Mouse (Mus musculus) lung, postnatal 36 days (tissue): ENCODE results near the gene Rnf182.

Experiments used
- DNase-seq: peaks from one replicate; pipeline ENCODE4 v3.0.0; 2022; ENCODE audit warnings: mixed read lengths

The Rnf182 gene

DNA sequence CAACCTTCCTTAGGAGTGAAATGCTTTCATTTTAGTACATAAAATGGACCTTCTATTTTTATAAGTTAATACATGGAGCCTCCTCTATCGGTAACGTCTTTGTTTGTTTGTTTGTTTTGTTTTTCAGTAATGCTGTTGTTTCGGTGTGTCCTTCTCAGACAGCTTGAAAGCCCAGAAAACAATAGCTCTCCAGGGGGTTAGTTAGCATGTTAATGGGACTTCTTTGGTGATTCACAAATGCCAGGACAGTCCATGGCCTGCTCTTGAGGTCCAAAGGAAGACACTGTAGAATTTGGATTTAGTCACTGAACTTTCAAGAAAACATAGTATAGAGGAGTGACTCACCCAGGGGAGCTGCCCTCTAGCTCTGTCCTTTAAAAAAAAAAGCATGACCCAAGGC is 843 bp upstream of the Rnf182 start:
- DNase-seq: no peak

DNA sequence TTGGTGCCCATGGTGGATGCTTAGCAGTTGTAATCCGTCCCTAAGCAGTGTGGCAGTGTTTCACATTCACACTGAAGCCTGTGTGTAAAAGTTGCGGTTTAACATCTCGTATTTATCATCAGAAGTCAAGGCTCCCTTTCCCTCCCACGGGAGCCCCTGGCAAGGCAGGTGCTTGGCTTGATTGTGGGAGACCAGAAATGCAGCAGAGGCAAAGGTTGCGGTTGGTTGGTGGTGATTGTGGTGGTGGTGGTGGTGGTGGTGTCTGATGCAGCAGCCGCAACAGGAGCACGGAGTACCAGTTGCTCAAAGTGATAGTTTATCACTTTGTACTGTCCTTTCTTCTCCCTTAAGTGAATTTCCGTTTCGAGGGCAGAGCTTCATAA is 325 bp upstream of the Rnf182 start:
- no peak for DNase-seq

DNA sequence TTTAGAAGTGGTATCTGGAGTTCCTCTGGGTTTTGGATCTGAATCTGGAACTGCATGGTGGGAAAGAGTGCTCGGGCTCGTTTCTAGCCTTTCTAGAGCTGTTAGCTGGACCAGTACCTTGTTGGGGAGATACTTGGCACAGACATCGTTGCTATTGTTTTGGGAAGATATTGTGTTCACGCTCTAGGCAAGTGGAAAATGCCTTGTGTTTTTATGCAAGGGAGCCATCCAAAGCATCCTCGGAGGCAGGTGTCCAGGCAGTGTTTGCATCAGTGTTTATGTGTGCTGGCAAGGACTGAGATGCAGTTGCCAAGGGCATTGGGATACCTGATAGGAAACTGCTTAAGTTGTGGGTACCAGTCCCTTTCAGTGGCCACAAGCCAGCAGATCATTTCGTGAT is 1.0 kb downstream of the Rnf182 start:
- DNase-seq: no peak

DNA sequence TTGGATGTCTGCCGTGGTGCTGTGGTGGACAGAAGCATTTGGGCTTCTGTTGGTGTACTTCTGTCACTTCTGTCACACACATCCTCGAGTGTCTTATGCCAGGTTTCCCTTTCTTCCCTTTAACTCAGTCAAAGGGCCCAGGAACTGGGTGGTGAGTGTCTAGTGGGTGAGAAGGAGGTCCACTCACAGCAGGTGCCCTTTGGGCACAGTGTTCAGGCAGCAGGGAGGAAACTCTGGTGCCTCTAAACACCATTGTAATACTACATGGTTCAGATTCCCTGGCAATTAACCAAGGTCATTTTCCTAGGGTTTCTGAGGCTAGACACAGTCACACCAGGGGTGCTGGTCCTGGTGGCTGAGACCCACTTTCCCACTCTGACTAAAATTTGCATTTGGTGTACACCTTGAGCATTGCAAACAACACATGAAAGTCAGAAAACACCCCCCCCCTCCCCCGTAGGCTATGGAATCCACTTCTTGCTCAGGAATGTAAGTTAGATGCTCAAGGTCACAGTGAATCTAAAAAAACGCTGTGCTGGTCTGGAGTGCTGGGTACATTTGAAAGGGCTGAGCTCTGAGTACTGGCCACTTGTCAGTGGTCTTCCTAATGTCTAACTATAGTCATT is 4.2 kb downstream of the Rnf182 start:
- DNase-seq: no peak

DNA sequence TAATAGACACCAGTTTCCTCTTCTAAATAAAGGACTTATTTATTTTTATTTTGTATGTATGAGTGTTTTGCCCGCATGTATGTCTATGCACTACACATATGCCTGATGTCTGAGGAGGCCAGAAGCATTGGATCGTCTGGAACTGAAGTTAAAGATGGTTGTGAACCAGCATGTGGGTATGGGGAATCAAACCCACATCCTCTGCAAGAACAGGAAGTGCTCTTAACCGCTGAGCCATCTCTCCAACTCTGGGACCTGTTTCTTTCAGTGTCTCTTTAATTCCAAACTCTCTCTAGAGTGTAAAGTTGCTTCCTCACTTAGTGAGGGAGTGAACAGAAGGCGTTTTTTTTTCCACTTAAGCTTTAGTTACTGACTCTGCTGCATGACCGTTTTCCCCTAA is 12.4 kb downstream of the Rnf182 start:
- no peak for DNase-seq

DNA sequence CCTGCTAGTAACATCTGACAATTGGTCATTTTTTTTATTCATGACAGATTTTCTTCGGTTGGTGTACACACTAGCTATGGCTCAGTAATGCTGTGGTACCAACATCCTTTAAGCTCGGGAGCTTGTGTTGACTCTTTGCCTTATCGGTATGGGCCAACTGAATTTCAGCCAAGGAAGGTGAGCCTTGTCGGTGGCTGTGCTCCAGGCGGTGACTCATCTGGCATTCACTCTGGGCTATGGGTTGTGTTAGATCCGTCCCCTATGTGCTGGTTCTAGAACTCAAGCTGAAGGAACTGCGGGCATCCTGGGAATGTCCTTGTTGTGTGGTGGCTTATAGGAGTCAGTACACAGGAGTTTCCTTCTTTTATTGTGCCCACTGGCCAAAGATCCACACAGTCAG is 14.3 kb downstream of the Rnf182 start:
- peak; percentile 38 for DNase-seq

DNA sequence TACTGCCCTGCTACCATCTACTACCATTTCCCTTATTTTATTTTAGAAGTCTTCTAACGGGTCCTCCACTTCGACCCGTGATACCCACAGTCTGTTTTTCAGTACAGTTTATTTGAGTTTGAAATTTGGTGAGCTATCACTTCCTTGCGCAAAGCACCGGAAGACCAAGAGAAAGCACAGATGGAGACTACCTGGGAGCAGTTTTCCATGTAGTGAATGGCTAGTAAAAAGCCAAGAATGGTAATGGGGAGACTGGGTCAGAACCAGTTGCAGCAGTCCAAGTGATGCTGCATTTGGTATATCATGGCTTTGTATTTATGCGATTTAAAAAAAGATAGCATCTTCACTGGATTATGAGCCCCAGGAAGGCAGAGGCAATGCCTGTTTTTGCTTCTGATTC is 15.8 kb downstream of the Rnf182 start:
- no peak for DNase-seq

DNA sequence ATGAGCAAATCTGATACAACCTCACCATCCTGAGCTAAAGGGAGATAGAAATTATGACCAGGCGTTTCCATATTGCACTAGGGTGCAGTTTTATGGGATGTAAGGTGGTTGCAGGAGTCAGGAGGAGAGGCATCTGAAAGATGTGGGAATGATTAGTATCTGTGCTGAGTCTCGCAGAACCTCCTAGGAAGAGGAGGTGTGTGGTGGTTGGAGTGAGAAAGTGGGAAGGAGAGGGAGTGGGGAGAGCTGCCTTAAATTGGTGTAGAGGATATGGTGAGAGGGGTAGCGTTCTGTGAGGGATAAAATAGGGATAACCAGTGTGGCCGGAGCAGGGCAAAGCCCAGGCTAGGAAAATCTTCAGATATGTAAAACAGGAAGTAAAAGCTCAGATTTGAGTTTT is 17.5 kb downstream of the Rnf182 start:
- no peak for DNase-seq

DNA sequence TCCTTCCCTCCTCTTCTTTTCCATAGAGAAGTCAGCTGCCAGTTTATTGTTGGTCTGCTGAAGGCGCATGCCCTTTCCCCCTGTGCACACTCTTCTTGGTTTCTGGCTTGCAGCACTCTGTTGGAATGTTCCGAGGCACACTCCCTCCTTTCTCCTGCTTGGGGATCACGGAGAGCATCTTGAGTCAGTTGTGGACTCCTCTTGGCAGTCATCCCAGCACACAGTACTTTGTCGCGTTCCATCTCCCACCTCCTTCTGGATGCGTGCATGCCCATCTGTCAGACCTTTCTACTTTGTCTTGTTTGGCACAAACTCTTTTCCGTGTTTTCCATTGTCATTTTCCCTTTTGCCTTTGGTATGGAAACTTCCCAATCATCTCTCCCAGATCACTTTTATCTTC is 22.2 kb downstream of the Rnf182 start:
- DNase-seq: no peak

DNA sequence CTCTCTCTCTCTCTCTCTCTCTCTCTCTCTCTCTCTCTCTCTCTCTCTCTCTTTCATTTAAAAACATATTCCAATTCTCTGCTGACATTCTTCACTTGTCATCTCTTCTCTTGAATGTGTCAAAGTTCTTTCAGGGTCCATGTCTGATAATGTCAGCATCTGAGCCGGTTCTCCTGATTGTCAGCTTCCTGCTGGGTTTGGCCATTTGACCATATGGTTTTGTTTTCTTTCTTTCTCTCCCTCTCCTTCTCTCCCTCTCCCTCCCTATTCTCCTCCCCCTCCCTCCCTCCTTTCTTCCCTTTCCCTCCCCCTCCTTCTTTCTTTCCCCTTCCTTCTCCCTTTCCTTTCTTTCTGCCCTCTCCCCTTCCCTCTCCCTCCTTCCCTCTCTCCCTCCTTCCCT is 29.5 kb downstream of the Rnf182 start:
- DNase-seq: no peak

DNA sequence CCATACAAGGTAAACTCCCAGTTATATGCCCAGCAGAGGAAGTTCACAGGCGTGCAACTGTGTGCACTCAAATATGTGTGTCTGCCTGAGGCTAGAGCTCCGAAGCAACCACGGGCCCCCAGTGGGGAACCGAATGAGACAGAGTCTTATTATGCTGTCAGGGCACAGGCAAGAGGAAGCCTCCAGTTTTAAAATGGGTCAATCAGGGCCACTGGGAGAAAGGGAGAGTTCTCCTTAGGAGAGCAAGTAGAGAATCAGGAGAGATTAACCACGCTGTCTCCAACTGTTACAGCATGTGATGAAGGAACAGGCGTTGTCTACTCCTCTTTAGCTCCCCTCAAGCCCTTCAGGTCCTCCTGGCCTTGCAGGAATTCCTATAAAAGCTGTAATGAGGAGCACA is 33.0 kb downstream of the Rnf182 start:
- no peak for DNase-seq

DNA sequence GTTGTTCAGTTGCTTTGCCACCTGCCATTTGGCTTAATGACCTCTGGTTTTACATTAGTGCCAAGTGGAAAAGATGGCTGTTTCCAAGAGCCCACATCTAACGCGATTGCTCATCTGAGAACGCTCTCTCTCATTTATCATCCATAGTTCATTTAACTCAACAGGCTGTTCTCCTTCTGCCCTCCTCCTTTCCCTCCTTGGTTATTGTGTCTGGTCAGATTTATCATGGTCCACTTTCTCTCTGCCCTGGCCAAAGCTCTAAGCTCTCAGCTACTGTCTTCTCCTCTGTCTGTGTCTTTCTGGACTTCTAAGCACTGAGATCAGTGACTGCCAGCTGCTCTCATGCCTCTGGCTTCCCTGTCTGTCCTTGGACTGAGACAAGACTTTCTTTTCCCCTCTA is 35.8 kb downstream of the Rnf182 start:
- DNase-seq: no peak

DNA sequence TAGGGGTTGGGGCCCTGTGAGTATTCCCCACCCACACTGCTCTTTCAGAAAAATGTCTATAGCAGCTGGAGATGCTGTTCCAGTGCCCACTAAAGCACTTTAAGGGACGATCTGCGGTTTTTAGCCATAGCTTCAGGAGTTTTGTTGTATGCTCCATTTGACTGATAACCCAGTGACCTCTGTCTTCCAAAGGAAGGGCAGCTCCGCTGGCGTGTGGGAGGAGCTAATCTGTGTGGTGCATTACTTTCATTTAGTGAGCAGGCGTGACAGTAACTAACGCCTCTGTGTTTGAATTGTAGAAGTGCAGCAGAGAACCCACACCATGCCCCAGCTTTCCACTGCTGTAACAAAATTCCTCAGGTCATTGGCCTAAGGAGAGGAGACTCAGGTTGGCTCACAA is 38.6 kb downstream of the Rnf182 start:
- no peak for DNase-seq

DNA sequence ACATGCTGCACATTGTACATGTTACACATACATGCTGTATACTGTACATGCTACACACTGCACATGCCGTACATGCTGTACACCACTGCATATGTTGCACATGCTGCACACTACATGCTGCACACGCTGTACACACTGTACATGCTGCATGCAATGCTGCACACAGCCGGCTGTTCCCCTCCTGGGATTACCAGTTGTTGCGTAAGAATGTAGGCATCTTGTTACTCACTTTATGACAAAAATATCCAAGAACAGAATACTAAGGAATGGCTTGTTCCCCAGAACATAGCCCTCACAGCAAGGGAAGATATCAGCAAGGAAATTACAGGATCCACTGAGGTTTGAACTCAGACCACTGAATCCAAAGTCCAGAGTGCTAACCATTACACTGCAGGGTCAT is 47.7 kb downstream of the Rnf182 start:
- no peak for DNase-seq

DNA sequence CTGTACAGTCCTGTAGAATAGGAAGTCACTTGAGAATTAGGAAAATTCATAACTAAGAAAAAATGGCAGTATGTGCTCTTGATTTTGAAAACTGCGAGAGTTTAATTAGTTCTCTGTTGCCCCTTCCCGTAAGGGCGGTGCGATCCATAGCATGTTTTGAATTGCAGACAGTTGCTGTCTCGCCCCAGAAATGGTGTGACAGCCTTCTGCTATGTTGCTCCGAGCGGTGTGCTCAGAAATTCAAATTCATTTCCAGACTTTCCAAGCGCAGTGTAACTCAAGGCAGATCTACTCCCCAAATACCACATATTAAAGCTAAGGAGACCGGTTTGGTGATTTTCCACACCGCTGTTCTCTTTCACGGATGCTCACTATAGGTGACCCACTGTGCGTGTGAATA is 50.6 kb downstream of the Rnf182 start:
- no peak for DNase-seq

DNA sequence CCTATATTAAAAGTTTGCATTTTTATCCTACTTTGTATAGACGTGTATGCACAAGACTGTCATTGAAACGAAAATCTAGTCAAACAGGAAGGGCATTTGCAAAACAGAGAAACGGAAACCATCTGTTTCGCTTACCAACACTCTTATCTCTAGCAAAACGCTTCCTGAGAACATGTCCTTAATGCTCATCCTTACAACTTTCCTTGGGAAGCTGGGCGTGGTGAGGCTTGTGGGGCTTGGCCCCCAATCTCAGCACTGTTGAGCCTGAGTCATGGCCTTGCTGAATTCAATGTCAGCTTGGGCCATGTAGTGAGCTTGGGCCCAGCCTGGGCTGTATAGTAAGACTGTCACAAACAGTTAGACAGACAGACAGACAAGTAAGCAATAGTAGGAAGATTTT is 51.4 kb downstream of the Rnf182 start:
- no peak for DNase-seq

DNA sequence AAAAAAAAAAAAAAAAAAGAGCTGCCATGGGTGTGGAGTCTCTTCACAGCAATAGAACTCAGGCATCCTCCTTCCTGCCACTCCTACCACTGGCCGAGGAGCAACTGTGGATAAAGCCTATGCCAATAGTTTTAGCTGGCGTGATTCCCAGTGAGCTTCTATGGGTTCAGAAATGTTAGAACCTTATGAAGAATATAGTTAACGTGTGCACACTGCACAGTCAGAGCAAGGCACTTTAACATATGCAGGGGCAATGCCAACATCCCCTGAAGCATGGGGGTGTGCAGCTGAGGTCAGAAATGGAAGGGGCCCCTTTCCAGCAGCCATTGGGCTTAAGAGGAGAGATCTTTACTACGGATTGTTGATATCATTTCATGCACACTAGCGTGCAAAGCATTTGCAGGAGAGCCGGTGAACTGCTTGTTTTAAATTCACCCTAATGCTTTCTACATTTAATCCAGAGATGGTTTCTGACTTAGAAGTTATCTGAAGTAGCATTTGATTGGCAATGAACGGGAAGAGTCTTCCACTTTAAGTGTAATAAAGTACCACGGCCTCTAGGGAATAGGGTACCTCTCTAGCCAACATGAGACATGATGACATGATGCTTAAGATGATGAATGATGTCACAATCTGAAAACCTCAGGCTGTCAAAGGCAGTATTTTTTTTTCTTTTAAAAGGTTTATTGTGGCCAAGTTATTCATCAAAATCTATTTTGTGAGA is 61.8 kb downstream of the Rnf182 start:
- DNase-seq: no peak

DNA sequence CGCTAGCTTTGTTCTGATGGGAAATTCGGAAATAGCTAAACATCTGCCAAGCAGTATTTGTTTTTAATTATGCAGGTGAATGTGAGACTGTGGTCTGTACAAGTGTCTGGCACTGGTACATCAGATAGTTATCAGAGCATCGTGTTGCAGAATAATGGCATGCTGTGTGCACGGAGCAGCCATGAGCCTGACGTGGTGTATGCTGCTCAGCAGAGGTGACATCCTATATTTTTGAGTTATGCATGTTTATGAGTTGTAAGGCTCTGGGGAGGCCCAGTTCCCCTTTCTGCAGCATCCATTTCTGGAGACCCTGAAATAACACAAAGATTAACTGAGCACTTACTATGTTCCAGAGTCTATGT is 62.4 kb downstream of the Rnf182 start:
- no peak for DNase-seq

DNA sequence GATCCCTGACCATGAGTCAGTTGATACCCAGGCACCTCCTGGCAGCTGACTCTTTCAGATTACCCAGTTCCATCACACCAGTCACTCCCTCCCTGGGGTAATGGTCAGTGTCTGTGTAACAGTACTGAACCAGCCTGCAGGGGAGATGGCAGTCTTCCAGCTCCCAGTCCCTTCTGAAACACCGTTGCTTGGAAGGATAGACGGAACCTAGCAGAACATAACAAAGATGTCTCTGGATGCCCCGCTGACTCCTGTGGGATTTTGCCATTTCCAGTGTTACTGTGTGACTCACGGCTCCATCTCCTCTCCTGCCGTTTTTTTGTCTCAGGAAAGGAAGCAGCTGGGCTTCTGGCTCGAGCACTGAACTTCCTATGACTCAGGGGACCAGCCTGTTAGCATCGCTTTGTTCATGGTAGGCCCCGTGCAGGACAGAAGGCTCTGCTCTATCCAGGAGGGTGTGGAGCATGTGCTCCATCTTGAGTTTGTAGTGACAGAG is 69.0 kb downstream of the Rnf182 start:
- peak; percentile 26 for DNase-seq

DNA sequence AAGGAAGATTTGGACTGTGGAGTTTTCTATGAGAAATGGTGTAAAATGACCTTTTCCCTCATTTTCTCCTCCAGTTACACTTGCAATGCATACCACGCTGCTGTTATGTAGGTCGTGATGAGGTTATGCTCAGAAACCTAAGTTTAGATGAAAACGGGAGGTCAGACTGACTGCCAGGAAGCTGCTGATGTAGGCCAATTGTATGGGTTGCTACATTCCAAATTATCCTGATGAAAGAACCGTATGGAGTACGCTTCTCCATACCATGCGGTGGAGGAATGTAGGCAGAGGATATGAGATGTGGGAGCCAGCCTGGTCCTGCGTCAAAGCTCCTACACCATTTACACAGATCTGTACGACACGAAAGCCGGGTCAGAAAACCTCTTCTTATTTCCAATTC is 72.6 kb downstream of the Rnf182 start:
- no peak for DNase-seq

DNA sequence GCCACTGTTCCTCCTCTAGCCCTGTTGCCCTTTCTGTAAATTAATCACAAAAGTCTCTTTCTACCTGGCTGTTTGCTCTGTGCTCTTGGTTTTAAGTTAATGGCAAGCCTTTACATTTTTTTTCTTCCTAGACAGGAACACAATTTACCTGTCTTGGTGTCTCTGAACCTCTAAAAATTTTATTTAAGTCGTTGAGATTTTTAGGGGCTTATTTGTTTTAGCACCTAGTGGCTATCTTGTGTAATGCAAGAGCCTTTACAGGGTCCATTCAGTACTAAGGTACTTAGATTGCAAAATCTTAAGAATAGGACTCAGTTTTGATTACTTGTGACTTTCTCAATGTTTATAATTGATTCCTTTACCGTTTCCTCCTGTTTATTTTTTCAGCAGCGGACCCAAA is 76.2 kb downstream of the Rnf182 start:
- DNase-seq: no peak

DNA sequence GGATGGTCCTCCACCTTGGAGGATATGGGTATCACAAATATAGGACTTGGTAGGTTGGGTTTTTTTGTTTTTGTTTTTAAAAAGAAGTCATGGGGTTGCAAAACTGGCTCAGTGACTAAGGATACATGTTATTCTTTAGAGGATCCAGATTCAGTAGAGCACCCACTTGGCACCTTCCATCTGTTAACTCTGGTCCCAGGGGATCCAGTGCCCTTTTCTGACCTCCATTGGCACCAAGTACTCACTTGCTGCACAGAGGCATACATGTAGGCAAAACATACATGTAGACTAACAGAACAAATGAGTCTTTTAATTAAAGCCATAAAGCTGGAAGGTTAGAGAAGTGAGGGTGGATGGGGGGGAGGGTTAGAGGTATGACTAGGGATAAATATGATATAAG is 80.0 kb downstream of the Rnf182 start:
- DNase-seq: no peak

DNA sequence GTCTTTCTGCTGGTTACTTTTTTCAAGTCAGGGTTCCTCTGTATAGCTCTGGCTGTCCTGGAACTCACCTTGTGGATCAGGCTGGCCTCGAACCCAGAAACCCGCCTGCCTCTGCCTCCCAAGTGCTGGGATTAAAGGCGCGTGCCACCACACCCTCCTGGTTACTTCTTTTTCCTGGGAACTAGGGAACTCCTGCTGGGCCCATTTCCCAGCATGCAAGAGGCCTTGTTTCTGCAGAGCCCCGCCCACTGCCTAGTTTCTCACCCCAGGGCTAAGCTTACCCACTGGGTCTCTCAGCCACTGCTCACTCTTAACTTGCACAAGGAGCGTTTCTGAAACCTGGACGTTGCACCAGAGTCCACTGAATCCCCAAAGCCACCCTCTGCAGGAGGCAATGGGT is 80.5 kb downstream of the Rnf182 start:
- no peak for DNase-seq

DNA sequence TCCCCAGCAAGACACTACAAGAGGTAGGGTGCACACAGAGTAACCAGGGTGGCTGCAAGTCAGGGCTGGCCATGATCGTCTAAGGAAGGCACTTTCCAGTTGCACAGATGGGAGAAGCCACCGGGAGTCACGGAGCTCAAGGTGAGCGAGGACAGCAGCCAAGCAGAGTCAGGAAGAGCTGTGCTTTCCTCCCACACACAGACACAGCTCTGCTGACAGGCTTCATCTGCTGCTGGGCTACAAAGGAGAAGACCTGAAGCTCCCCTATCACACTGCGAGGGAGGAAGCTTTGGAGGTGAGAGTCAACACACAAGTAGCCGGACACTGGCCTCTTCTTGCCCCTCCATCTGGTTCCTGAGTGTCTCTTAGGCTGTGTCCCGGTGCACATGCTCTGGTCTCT is 83.0 kb downstream of the Rnf182 start:
- DNase-seq: no peak

DNA sequence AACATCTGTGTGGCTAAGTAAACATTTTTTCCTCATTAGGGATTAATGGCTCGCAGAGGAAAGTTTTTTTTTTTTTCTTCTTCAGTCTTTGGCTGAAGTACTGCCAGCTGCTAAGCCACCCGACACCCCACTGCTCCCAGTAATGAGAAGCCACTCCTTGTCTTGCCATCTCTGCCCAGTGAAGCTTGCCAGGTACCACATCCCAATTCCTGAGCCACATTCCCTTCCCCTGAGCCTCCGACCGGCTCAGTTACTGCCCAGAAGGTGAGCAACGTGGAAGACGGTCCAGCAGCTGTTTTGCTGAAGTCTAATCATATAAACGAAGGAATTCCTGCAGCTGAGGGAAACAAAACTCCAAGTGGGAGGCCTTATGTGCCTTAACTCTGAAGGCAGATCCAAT is 88.0 kb downstream of the Rnf182 start:
- no peak for DNase-seq
